21 mouse cellular contexts compared by ENCODE assay signal in the genomic region with DNA sequence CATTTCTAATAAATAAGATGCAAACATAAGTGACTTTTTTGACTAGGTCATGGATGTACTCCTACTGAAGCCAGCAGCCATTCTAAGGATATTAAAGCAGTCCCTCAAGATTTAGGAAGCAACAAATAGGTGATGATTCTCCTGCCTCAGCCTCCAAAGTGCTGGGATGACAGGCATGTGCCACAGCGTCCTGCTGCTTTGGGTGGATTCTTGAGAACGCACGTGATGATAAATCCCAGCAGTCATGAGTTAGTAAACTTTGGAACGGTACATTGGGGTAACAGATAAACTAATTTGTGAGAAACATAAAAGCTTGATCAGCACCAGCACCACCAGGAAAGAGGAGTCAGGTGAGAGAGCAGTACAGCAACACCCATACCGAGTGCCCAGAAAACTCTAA.
"Had no signal": no experiment of that assay in that cellular context is flagged by ENCODE, and none has a peak within 500 bp of the region (broad histone marks: within the 10 kb centered on the region; RNA-seq: fewer than 3 reads in every experiment).

No protein-coding gene starts in this region.

- H3K27ac ChIP-seq: heart, adult 2 months; hindbrain, embryonic 10.5 days; hindbrain, embryonic 12.5 days; hindbrain, embryonic 14.5 days; intestine, embryonic 15.5 days; layer of hippocampus, adult 2 months; left cerebral cortex, adult 2 months; limb, embryonic 10.5 days; limb, embryonic 12.5 days; liver, embryonic 13.5 days had no signal

- H3K9ac ChIP-seq: hindbrain, embryonic 12.5 days; hindbrain, embryonic 14.5 days; intestine, embryonic 15.5 days; limb, embryonic 12.5 days; liver, embryonic 13.5 days had no signal

- DNase-seq: gastrocnemius, adult 2 months; gastrocnemius, postnatal 10 days; gastrocnemius, postnatal 25 days; heart, adult 2 months; heart, postnatal 10 days; heart, postnatal 4 days; liver; liver, embryonic 13.5 days had no signal

- H3K4me2 ChIP-seq: heart, embryonic 11.5 days; hindbrain, embryonic 12.5 days; hindbrain, embryonic 14.5 days; intestine, embryonic 15.5 days; limb, embryonic 12.5 days; liver, embryonic 11.5 days; liver, embryonic 13.5 days had no signal

- H3K27me3 ChIP-seq: hindbrain, embryonic 12.5 days; intestine, embryonic 15.5 days; limb, embryonic 12.5 days; liver, embryonic 13.5 days had no signal

- H3K4me3 ChIP-seq: gastrocnemius, adult 2 months; heart, adult 2 months; hindbrain, embryonic 10.5 days; hindbrain, embryonic 12.5 days; intestine, embryonic 15.5 days; layer of hippocampus, adult 2 months; left cerebral cortex, adult 2 months; limb, embryonic 10.5 days; limb, embryonic 12.5 days; liver, embryonic 13.5 days had no signal

- H3K9me3 ChIP-seq: hindbrain, embryonic 10.5 days; hindbrain, embryonic 12.5 days; intestine, embryonic 15.5 days; limb, embryonic 10.5 days; limb, embryonic 12.5 days; liver, embryonic 13.5 days had no signal

- ATAC-seq: hindbrain, embryonic 16.5 days; inflammation-experienced regulatory T-cells, adult 6 months; intestine, embryonic 15.5 days; intestine, postnatal 0 days had no signal

- H3K4me1 ChIP-seq: liver, embryonic 13.5 days had no signal
